Mouse (Mus musculus) embryonic facial prominence, embryonic 13.5 days (tissue): Measurements from ENCODE around the gene Rad51b. TPM values are rescaled to one million over a fixed set of nuclear protein-coding genes. Genes with fewer than 3 reads are reported as not detected.
A peak's percentile ranks its signal among the peaks of the same experiment; 100 is the strongest.
"Not testable (repeated sequence)": the region's sequence is repeated elsewhere in the genome, so short reads cannot be mapped to it uniquely, and the experiment has no call there.

Experiments used
- ATAC-seq: fragments of 200-750 bp; cut with Nextera tagmentation; 2 replicates; pipeline ENCODE4 v1.8.0; 2017; ENCODE audit warnings: low read depth; ENCODE audit not compliant: insufficient number of reproducible peaks, insufficient read depth, low FRiP score, low TSS enrichment
- H3K27ac ChIP-seq: fragments of 300-500 bp; sonication (generic); 2 replicates; pipeline ENCODE4 v1.5.1; 2015; ENCODE audit warnings: moderate library complexity, mild to moderate bottlenecking, inconsistent platforms
- H3K27me3 ChIP-seq: fragments of 300-500 bp; sonication (generic); 2 replicates; pipeline ENCODE4 v1.6.1; 2015; ENCODE audit warnings: mild to moderate bottlenecking, inconsistent platforms
- H3K36me3 ChIP-seq: fragments of 300-500 bp; sonication (generic); 2 replicates; pipeline ENCODE4 v1.6.1; 2015; ENCODE audit warnings: mild to moderate bottlenecking, inconsistent platforms
- H3K4me1 ChIP-seq: fragments of 300-500 bp; sonication (generic); 2 replicates; pipeline ENCODE4 v1.6.1; 2015; ENCODE audit warnings: inconsistent platforms
- H3K4me2 ChIP-seq: fragments of 300-500 bp; sonication (generic); 2 replicates; pipeline ENCODE4 v1.6.1; 2015; ENCODE audit warnings: moderate library complexity, mild to moderate bottlenecking, inconsistent platforms
- H3K4me3 ChIP-seq: fragments of 300-500 bp; sonication (generic); 2 replicates; pipeline ENCODE4 v1.5.1; 2015; ENCODE audit warnings: mild to moderate bottlenecking, inconsistent platforms
- H3K9ac ChIP-seq: fragments of 300-500 bp; sonication (generic); 2 replicates; pipeline ENCODE4 v1.6.1; 2015; ENCODE audit warnings: mild to moderate bottlenecking, inconsistent platforms
- H3K9me3 ChIP-seq: fragments of 300-500 bp; sonication (generic); 2 replicates; pipeline ENCODE4 v1.6.1; 2016; ENCODE audit warnings: inconsistent platforms
- WGBS: fragments of 180-500 bp; shearing (Covaris S2); methylation state at CpG from one replicate; pipeline ENCODE4 v1.1.7; 2015; ENCODE audit warnings: mixed read lengths; 5-methylcytosine and 5-hydroxymethylcytosine counted together
- polyA plus RNA-seq: library from polyadenylated mRNA; unstranded; fragments of >200 nt; fragmentation: Nextera tagmentation; extraction: Ambion mirVana; gene quantifications from 2 replicates; pipeline ENCODE4 v1.2.1, GENCODE M21; 2015

Gene Rad51b
- polyA plus RNA-seq, 1 experiment from 2014 or later: 8.8 TPM

DNA sequence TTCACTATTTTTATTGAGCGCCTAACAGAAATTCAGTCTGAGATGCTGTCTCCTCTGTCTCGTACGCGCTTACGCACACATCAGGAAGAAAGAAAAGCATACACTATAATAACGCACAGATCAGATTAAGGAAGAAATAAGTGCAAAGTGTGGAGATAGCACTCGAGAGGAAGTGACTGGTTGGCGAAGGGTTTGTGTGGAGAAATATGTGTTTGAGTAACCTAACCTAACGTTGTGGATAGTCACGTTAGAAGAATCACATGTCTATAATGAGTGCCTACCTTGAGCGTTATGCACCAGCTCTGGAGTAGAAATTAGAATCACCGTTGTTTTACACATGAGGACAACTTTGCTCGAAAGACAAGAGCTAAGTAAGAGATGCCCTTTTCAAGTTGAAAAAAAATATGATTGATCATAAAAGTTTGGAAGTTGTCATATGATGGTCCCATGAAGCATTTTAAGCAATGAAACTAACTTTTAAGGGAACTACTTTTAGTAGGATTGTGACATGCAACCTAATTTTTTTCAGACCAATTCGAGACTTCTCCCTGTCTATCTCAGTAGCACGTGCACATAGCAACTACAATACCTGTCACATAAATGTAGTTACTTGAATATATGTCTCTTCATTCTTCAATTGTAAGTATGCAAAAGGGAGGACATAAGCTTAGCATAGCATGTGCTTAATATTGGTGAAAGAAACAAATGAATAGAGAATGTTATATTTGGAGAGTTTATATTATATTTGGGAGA is 978 bp downstream of the Rad51b start:
- H3K9me3 ChIP-seq: no peaks in the 10 kb centered on the region
- peak overlapping the region; percentile 77 for H3K4me2 ChIP-seq
- no peak overlapping the region for H3K27ac ChIP-seq
- H3K9ac ChIP-seq: peak overlapping the region; percentile 68
- no peak for ATAC-seq
- H3K4me1 ChIP-seq: peaks cover 14% of the 10 kb centered on the region
- H3K27me3 ChIP-seq: no peaks in the 10 kb centered on the region
- H3K4me3 ChIP-seq: peak overlapping the region; percentile 74
- H3K36me3 ChIP-seq: 0 out of 2 replicates have a peak, but pooled peaks cover 3% of the 10 kb centered on the region
- WGBS: 12% methylated on average over 15 of the region's 15 CpGs

DNA sequence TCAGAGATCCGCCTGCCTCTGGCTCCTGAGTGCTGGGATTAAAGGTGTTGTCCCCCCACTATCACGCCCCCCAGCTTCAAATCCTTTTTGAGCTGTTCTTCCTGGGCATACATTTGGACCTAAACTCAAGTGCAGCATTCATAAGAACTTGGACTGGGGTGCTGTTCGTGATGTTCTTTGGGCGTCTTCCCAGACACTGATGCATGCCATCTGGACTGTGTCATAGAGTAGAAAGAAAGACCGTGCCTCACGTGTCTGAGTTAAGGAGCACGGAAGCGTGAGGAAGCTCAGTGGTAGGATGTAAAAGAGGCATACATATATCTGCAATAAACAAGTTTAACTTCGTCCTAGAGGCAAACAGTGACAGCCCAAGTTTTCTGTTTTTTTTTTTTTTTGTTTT is 4.7 kb downstream of the Rad51b start:
- Histone ChIP-seq H3K9ac (no peak overlapping the region), H3K4me2 (no peak overlapping the region), H3K36me3 (no peaks in the 10 kb centered on the region), H3K9me3 (no peaks in the 10 kb centered on the region), H3K4me3 (no peak overlapping the region), H3K4me1 (0 out of 2 replicates have a peak, but pooled peaks cover 3% of the 10 kb centered on the region), H3K27me3 (no peaks in the 10 kb centered on the region), H3K27ac (no peak overlapping the region)
- ATAC-seq: no peak
- WGBS: 87% methylated on average over 9 of the region's 9 CpGs

DNA sequence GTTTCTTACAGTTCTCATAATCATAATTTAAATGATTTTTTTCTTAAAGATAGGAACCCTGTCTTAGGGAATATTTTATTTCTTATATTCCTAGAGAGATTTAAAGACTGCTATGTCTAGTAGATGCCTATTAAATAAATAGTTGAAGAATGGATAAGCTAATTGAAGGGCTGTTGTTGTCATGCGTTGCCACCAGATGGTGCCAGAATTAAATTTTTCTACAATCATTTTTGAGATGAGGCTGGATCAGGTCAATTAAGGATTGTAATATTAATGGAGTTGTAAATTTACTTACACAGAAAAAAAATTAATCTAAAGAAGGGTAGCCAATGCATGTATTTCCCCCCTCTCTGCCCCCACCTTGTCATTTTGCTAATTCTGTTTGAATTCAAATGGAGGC is 8.0 kb downstream of the Rad51b start:
- H3K4me1 ChIP-seq: no peaks in the 10 kb centered on the region
- no peak for ATAC-seq
- 67% methylated on average over 1 of the region's 1 CpGs for WGBS

DNA sequence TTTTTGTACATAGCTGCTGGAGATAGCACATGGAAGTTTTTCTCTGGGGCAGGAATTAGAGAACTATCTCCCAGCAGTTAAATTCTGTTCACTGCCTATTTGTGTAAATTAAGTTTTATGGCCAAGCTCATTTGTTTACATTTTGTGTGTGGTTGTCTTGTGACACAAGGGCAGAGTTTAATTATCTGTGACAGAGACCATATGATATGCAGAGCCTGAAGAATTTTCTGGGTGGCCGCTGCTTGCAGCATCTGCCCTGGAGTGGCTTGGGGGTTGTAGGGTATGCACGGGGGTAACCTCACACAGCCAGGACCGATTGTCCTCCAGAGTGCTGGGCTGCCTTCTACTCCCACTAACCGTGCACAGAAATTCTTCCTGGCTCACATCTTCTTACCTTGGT is 8.9 kb downstream of the Rad51b start:
- no peak overlapping the region for H3K9ac ChIP-seq
- 69% methylated on average over 4 of the region's 4 CpGs for WGBS
- no peak overlapping the region for H3K4me3 ChIP-seq
- H3K27me3 ChIP-seq: no peaks in the 10 kb centered on the region
- no peak overlapping the region for H3K27ac ChIP-seq
- no peaks in the 10 kb centered on the region for H3K36me3 ChIP-seq
- no peak overlapping the region for H3K4me2 ChIP-seq
- no peaks in the 10 kb centered on the region for H3K4me1 ChIP-seq
- no peak for ATAC-seq
- H3K9me3 ChIP-seq: no peaks in the 10 kb centered on the region

More for the DNA sequence above, 8.0 kb downstream of the Rad51b start:
- Histone ChIP-seq H3K27ac (no peak overlapping the region), H3K9me3 (no peaks in the 10 kb centered on the region), H3K4me3 (no peak overlapping the region), H3K27me3 (no peaks in the 10 kb centered on the region), H3K4me2 (no peak overlapping the region), H3K36me3 (no peaks in the 10 kb centered on the region), H3K9ac (no peak overlapping the region)

DNA sequence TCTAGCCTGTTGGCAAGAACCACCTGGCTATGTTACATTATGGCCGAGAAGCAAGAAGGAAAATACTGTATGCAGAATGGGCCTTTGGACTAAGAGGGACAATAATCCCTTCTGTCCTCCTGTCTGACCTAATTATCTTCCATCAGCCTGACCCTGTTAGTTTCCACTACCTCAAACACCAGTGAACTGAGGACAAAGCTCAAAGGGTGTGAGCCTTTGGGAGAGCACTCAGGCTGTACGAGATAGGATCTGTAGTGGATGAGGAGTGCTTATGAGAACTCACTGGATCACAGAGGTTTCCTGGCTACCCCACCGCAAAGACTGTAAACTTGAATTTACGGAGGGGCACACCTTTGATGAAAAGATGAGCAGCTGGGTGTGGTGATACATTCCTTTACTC is 16.6 kb downstream of the Rad51b start:
- H3K36me3 ChIP-seq: peaks cover 4% of the 10 kb centered on the region; the same call in 1 of the 2 replicates
- 78% methylated on average over 4 of the region's 4 CpGs for WGBS
- no peak for ATAC-seq
- no peak overlapping the region for H3K4me3 ChIP-seq
- no peaks in the 10 kb centered on the region for H3K4me1 ChIP-seq
- H3K27ac ChIP-seq: no peak overlapping the region
- no peaks in the 10 kb centered on the region for H3K9me3 ChIP-seq
- no peak overlapping the region for H3K9ac ChIP-seq
- no peak overlapping the region for H3K4me2 ChIP-seq
- H3K27me3 ChIP-seq: no peaks in the 10 kb centered on the region

DNA sequence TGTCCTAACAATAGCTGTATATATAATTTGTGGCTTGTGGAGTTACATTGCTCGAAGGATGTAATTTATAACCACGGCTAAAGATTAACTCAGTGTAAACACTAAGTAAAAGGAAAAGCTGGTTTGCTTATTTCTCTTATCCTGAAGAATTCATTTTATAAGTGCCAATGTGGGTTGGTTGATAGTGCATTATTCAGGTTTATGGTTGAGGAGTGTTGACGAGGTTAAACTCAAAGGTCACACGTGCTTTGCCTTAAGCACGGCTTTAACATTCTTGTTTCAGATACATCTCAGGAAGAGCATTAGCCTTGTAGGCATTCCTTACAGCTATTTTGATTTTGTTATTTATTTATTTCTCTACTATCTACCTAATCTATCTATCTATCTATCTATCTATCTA is 20.3 kb downstream of the Rad51b start:
- Histone ChIP-seq H3K27ac (no peak overlapping the region), H3K27me3 (no peaks in the 10 kb centered on the region), H3K9ac (no peak overlapping the region), H3K4me2 (no peak overlapping the region), H3K4me3 (no peak overlapping the region), H3K36me3 (peaks cover 4% of the 10 kb centered on the region; the same call in 1 of the 2 replicates), H3K9me3 (no peaks in the 10 kb centered on the region), H3K4me1 (no peaks in the 10 kb centered on the region)
- ATAC-seq: no peak
- 81% methylated on average over 5 of the region's 5 CpGs for WGBS

DNA sequence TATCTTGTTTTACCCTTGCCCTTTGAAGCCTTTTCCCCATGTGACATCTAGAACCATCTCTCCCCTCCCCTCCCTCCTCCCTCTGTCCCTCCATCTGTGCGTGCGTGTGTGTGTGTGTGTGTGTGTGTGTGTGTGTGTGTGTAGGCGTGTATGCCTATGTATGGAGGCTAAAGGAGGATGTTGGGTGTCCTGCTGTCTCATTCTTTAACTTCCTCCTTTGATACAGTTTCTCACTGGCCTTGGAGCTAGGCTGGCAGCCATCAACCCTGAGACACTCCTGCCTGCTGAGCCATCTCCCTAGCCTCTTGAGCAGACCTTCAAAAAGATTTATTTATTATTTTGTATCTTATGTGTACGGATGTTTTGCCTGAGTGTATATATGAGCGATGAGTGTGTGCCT is 23.8 kb downstream of the Rad51b start:
- ATAC-seq: no peak
- no peak overlapping the region for H3K9ac ChIP-seq
- H3K4me2 ChIP-seq: no peak overlapping the region
- H3K4me1 ChIP-seq: no peaks in the 10 kb centered on the region
- WGBS: 90% methylated on average over 5 of the region's 5 CpGs
- no peaks in the 10 kb centered on the region for H3K9me3 ChIP-seq
- H3K27ac ChIP-seq: no peak overlapping the region
- H3K27me3 ChIP-seq: no peaks in the 10 kb centered on the region
- H3K36me3 ChIP-seq: no peaks in the 10 kb centered on the region
- no peak overlapping the region for H3K4me3 ChIP-seq

DNA sequence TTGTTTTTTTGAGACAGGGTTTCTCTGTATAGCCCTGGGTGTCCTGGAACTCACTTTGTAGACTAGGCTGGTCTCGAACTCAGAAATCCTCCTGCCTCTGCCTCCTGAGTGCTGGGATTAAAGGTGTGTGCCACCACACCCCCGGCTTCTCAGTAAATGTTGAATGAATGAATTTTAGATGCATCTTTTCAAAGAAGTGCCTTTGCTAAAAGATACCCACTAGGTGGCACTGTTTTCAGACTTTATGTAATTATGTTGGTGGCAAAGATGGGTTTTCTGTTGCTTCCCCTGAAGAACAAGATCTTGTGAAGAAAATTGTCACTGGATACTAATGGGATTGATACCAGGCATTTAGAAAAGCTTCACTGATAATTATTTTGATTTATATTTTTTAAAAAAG is 25.5 kb downstream of the Rad51b start:
- H3K27me3 ChIP-seq, H3K4me1 ChIP-seq, ATAC-seq, H3K36me3 ChIP-seq, H3K4me3 ChIP-seq, H3K27ac ChIP-seq, H3K9ac ChIP-seq, H3K4me2 ChIP-seq, H3K9me3 ChIP-seq: not testable (repeated sequence)
- 83% methylated on average over 2 of the region's 2 CpGs for WGBS

DNA sequence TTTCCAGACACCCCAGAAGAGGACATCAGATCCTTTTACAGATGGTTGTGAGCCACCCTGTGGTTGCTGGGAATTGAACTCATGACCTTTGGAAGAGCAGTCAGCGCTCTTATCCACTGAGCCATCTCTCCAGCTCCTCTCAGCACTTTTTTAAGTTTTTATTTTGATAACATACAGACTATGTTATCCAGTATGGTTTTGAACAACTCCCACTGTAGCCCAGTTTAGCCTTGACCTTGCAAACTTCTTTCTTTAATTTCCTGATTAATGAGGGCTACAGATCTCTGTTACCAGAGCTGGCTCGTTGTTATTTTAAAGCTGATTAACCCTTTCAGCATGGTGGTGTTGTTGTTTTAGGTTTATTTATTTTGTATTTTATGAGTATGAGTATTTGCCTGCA is 29.2 kb downstream of the Rad51b start:
- Histone ChIP-seq H3K27me3 (no peaks in the 10 kb centered on the region), H3K36me3 (no peaks in the 10 kb centered on the region), H3K9ac (no peak overlapping the region), H3K4me2 (no peak overlapping the region), H3K27ac (no peak overlapping the region), H3K9me3 (no peaks in the 10 kb centered on the region), H3K4me3 (no peak overlapping the region), H3K4me1 (no peaks in the 10 kb centered on the region)
- WGBS: 46% methylated on average over 2 of the region's 2 CpGs
- ATAC-seq: no peak

DNA sequence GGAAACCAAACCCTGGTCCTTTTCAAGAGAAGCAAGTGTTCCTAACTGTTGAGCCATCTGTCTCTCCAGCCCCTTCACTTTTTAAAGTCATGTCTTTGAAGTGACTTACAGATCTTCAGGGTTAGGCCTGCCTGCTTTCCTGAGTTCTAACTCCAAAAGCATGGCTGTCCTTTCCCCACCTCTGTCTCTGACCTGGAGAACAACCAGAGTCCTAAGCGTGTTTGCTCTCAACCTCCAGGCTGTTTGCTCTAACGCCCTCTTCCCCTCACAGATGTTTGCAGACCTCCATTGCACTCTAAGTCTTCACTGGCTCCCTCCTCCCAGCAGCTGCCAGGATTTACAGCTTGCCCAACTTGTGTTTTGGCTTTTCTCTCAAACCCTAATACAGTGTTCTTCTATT is 29.7 kb downstream of the Rad51b start:
- WGBS: 54% methylated on average over 2 of the region's 2 CpGs
- no peak overlapping the region for H3K4me3 ChIP-seq
- no peak overlapping the region for H3K27ac ChIP-seq
- H3K9ac ChIP-seq: no peak overlapping the region
- H3K4me1 ChIP-seq: no peaks in the 10 kb centered on the region
- no peaks in the 10 kb centered on the region for H3K27me3 ChIP-seq
- H3K4me2 ChIP-seq: no peak overlapping the region
- H3K9me3 ChIP-seq: no peaks in the 10 kb centered on the region
- no peaks in the 10 kb centered on the region for H3K36me3 ChIP-seq
- no peak for ATAC-seq

DNA sequence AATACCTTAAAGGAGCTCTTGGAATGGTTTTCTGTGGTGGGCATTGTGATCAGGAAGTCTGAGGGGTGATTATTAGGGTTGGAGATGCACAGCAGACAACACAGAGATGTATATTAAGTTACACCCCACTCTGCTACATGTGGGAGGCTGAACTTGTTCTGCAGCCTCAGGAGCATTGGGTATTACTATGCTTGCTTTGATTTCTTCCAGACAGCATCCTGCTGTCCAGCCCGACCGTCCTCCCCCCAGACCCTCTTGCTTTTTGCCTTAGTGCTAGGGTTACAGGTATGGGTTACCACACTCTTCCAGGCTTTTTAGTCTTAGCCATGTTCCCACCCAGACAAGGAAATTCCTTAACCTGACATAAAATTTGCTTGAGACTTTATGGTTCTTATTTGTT is 30.8 kb downstream of the Rad51b start:
- no peaks in the 10 kb centered on the region for H3K9me3 ChIP-seq
- H3K4me3 ChIP-seq: no peak overlapping the region
- WGBS: 42% methylated on average over 2 of the region's 2 CpGs
- no peak overlapping the region for H3K27ac ChIP-seq
- no peak for ATAC-seq
- H3K27me3 ChIP-seq: no peaks in the 10 kb centered on the region
- no peak overlapping the region for H3K4me2 ChIP-seq
- H3K4me1 ChIP-seq: no peaks in the 10 kb centered on the region
- no peak overlapping the region for H3K9ac ChIP-seq
- H3K36me3 ChIP-seq: no peaks in the 10 kb centered on the region

DNA sequence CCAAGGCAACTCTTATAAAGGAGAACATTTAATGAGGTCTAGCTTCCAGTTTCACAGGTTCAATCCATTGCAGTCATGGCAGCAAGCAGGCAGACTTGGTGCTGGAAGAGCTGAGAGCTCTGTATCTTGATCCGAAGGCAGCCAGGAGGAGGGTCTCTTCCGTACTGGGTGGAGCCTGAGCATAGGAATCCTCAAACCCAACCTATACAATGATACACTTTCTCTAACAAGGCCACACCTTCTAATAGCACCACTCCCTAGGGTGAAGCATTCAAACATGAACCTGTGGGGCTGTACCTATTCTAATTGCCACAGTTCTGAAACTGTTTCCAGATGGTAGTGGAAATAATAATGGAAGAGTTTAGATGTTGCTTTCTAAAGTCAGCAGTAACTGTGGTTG is 33.5 kb downstream of the Rad51b start:
- H3K36me3 ChIP-seq: peaks cover 15% of the 10 kb centered on the region
- H3K9me3 ChIP-seq: no peaks in the 10 kb centered on the region; the same call in 1 of the 2 replicates
- no peak overlapping the region for H3K27ac ChIP-seq
- H3K4me3 ChIP-seq: no peak overlapping the region
- no peaks in the 10 kb centered on the region for H3K27me3 ChIP-seq
- no peaks in the 10 kb centered on the region for H3K4me1 ChIP-seq
- ATAC-seq: no peak
- H3K9ac ChIP-seq: no peak overlapping the region
- no peak overlapping the region for H3K4me2 ChIP-seq
- 61% methylated on average over 2 of the region's 2 CpGs for WGBS
